Mouse (Mus musculus): ENCODE measurements around the gene Rarb. TPM values are rescaled to one million over a fixed set of nuclear protein-coding genes. Genes with fewer than 3 reads are reported as not detected.

Rarb gene
- total RNA-seq, 2 experiments from 2014 or later: not detected

GRCm38 (mm10) chr14:16738538-16738937 lies 80.4 kb downstream of the Rarb start:
- ATAC-seq (replicated peaks; ENCODE audit: low FRiP score, poor library complexity, severe bottlenecking): no peak

- ATAC-seq (replicated peaks; ENCODE audit: low FRiP score, poor library complexity, severe bottlenecking): no peak
Observed at GRCm38 (mm10) chr14:16737781-16738180, 81.2 kb downstream of the Rarb start.

- no peak for ATAC-seq (replicated peaks; ENCODE audit: low FRiP score, poor library complexity, severe bottlenecking)
Observed at GRCm38 (mm10) chr14:16735331-16736012, 83.5 kb downstream of the Rarb start.

DNA sequence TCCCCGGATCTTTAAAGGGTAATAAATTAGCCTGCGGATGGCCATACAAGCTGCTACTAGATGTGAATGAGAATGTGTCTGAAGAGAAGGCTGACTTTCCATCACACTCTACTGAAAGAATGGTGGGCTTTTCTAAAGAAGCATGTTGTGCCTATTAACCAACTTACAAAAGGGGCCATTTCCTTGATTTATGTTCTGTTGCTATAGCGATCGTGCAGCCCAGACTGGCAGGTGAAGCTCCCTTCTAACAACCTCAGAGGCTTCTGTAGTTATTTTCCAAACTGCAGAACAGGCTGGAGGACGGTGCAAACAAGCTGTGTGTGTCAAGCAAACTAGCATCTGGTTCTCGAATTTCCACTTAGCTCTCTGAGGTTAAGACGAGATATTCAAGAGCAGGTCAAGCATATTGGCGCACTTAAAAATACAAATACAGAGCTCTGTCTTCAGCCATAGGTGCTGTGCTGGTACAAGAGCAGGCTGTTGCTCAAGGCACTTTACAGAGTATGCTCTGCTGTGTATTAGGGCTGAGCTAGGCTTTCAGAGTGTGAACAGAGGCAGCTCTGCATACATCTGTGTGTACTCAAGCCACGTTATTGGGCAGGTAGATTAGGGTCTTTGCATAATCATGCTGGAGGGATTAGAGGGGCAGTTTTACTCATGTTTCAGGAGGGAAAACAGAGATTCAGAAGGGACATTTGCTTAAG lies 85.2 kb downstream of the Rarb start:
- ATAC-seq (replicated peaks; ENCODE audit: low FRiP score, poor library complexity, severe bottlenecking): no peak

DNA sequence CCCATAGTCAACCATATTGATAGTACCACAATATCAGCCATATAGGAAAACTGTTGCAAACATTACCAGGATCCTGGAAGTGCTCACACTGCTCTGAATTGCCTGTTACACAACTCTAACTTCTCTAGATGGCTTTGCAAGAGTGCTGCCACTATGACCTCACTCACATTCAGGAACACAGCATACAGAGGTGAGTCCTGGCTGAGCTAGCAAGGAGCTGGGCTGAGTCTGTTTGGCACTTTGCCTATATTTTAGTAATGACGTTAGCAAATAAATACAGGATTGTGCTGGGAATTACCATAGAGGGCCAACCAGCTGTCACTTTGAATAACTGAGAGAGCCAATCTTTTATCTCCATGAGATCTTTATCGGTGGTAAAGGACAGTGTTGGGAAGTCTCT lies 86.9 kb downstream of the Rarb start:
- ATAC-seq (replicated peaks; ENCODE audit: low FRiP score, poor library complexity, severe bottlenecking): no peak

DNA sequence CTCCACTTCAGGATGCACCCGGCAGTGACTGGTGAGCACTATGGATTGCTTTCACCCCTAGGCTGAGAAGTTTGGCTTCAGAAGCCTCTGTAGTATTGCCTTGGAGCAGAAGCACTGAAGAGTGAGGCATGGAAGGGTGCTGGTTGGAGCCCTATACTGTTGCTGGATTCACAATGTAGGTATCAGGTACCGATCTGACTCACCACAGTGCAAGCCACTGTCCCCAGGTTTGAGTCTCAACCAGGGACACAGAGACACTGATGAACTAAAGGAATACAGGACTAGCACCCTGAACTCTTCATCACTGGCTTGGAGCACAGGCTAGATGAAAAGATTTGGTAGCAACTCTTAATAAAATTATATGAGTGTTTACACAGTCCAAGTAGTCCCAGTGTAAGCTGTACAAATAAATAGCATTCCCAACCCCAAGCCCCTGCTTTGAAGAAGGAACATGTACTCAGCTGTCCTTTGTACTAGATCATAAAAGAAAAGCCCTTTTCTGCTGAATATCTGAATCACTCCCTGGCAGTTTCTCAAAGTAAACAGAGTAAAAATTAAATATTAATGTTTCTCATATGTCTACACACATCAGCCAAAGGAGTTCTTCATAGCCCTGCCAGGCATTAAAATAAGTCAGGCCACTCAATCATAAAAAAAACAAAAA lies 90.6 kb downstream of the Rarb start:
- ATAC-seq (replicated peaks; ENCODE audit: low FRiP score, poor library complexity, severe bottlenecking): no peak

- ATAC-seq (replicated peaks; ENCODE audit: low FRiP score, poor library complexity, severe bottlenecking): no peak
Observed at GRCm38 (mm10) chr14:16723991-16724390, 95.0 kb downstream of the Rarb start.

DNA sequence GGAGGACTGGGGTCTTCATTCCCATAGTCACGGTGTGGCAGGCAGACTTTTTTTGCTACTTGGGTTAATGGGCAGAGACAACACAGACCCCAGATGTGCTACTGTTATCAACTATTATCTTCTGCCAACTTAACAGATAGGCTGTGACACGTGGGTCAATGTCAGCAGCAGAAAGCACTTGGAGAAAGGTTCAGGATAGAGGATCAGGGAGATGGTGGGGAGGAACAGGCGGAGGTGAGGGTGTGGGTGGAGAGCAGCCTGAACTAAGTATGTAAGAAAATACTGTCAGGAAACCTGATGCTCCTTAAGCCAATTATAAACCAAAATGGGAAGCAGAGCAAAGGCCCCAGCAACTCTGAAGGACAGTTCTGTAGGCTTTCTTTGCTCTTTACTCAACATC lies 101.1 kb downstream of the Rarb start:
- no peak for ATAC-seq (replicated peaks; ENCODE audit: low FRiP score, poor library complexity, severe bottlenecking)

DNA sequence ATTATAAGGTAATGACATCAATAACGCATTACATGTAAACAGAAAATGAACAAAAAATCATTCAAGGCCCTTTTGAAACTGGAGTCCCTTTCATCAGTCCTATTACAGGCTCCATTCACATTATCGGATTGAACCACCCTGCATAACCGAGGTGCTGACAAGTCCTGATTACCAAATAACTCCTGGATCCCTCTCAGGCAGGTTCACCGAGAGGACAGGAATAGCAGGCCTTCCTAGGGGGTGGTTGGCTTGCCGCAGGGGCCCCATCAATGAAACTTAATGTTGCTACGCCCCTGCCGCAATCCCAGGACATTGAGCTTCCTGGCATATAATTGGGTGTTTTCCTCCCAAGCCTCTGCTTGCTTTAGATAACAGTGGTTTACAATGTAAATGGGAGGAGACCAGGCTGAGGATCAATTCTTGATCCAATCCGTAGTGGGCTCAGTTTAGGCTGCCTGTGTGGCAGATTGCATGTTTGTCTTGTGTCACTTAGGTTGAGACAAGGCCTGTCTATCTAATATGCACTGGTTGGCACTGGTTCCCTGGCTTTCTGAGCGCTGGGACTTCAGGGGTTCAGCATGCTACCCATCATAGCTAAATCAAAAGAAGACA lies 104.5 kb downstream of the Rarb start:
- ATAC-seq (replicated peaks; ENCODE audit: low FRiP score, poor library complexity, severe bottlenecking): no peak

- ATAC-seq (replicated peaks; ENCODE audit: low FRiP score, poor library complexity, severe bottlenecking): no peak
Observed at GRCm38 (mm10) chr14:16713773-16714172, 105.2 kb downstream of the Rarb start.

- no peak for ATAC-seq (replicated peaks; ENCODE audit: low FRiP score, poor library complexity, severe bottlenecking)
Observed at GRCm38 (mm10) chr14:16699228-16699627, 119.7 kb downstream of the Rarb start.

GRCm38 (mm10) chr14:16695453-16696120 lies 123.4 kb downstream of the Rarb start:
- ATAC-seq (replicated peaks; ENCODE audit: low FRiP score, poor library complexity, severe bottlenecking): no peak

DNA sequence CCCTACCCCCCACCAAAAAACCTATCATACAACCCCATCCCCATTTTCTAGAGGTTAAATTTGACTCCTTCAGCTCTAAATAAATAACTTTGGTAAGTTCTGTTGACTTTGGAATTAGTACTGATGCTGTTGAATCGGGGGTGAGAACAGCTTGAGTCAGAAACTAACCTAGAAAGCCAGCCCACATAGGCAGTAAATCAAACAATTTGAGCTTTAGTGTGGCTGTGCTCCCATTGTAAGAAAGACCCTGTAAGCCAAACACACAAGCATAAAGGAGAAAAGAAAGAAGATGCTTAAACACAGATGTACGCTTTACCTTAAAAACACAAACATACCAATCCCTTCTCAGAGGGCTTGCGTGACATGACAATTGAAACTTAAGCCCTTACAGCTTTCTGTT lies 140.6 kb downstream of the Rarb start:
- no peak for ATAC-seq (replicated peaks; ENCODE audit: low FRiP score, poor library complexity, severe bottlenecking)

GRCm38 (mm10) chr14:16677081-16677480 lies 141.9 kb downstream of the Rarb start:
- ATAC-seq (replicated peaks; ENCODE audit: low FRiP score, poor library complexity, severe bottlenecking): no peak

- ATAC-seq (replicated peaks; ENCODE audit: low FRiP score, poor library complexity, severe bottlenecking): no peak
Observed at GRCm38 (mm10) chr14:16670571-16670970, 148.4 kb downstream of the Rarb start.

GRCm38 (mm10) chr14:16639153-16639943 lies 179.6 kb downstream of the Rarb start:
- no peak for ATAC-seq (replicated peaks; ENCODE audit: low FRiP score, poor library complexity, severe bottlenecking)

- no peak for ATAC-seq (replicated peaks; ENCODE audit: low FRiP score, poor library complexity, severe bottlenecking)
Observed at GRCm38 (mm10) chr14:16613975-16614374, 205.0 kb downstream of the Rarb start.

DNA sequence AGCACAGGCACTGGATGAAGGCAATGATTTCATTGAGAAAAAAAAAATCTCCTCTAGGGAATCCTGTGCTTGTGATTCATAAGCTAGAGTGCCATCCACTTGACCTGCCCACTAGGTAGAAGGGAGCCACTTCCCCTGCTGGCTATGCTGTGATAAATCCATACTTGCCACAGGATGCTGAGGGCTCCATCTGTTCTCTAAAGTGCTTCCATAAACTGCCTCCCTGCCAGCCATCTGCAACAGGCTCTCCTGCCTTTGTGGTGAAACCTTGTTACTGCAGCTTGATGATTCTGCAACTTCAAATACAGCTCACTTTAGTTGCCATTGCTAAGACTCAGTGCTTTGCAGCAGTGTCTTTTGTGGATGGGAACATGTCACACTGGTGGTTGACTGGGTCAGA lies 213.5 kb downstream of the Rarb start:
- no peak for ATAC-seq (replicated peaks; ENCODE audit: low FRiP score, poor library complexity, severe bottlenecking)

GRCm38 (mm10) chr14:16604469-16605064 lies 214.4 kb downstream of the Rarb start:
- ATAC-seq (replicated peaks; ENCODE audit: low FRiP score, poor library complexity, severe bottlenecking): no peak
